Mouse (Mus musculus): Measurements from ENCODE around the gene Cnnm2. TPM values are rescaled to one million over a fixed set of nuclear protein-coding genes. Genes with fewer than 3 reads are reported as not detected.

The Cnnm2 gene
- polyA plus RNA-seq, 1 experiment from 2014 or later = 1.3 TPM

GRCm38 (mm10) chr19:46805933-46806688 is 44.7 kb downstream of the Cnnm2 start:
- Histone ChIP-seq H3K27me3 (ENCODE audit: poor library complexity, severe bottlenecking) (no peaks in the 10 kb centered on the region), H3K4me1 (peaks cover 15% of the 10 kb centered on the region), H3K4me3 (no peak overlapping the region), H3K36me3 (replicated peaks) (no peaks in the 10 kb centered on the region), H3K27ac (0 out of 2 replicates have a peak overlapping the region, but pooled peaks have one; percentile 6), H3K9me3 (no peaks in the 10 kb centered on the region)
- 70% methylated on average over 9 of the region's 9 CpGs for WGBS
- DNase-seq (ENCODE audit: extremely low spot score, low spot score) = no peak

- H3K9me3 ChIP-seq = no peaks in the 10 kb centered on the region
- H3K27ac ChIP-seq = no peak overlapping the region
- no peak overlapping the region for H3K4me3 ChIP-seq
- H3K36me3 ChIP-seq (replicated peaks) = no peaks in the 10 kb centered on the region
- no peaks in the 10 kb centered on the region for H3K27me3 ChIP-seq (ENCODE audit: poor library complexity, severe bottlenecking)
- DNase-seq (ENCODE audit: extremely low spot score, low spot score) = no peak
- H3K4me1 ChIP-seq = peaks cover 15% of the 10 kb centered on the region
- 96% methylated on average over 5 of the region's 5 CpGs for WGBS
These were observed 46.9 kb downstream of the Cnnm2 start for GRCm38 (mm10) chr19:46808261-46808660.

GRCm38 (mm10) chr19:46809031-46809430 is 47.6 kb downstream of the Cnnm2 start:
- Histone ChIP-seq H3K36me3 (replicated peaks) (no peaks in the 10 kb centered on the region), H3K4me1 (peaks cover 11% of the 10 kb centered on the region), H3K4me3 (no peak overlapping the region), H3K27ac (no peak overlapping the region), H3K27me3 (ENCODE audit: poor library complexity, severe bottlenecking) (no peaks in the 10 kb centered on the region), H3K9me3 (no peaks in the 10 kb centered on the region)
- no peak for DNase-seq (ENCODE audit: extremely low spot score, low spot score)
- WGBS = 91% methylated on average over 5 of the region's 5 CpGs

- Histone ChIP-seq H3K9me3 (no peaks in the 10 kb centered on the region), H3K27me3 (ENCODE audit: poor library complexity, severe bottlenecking) (no peaks in the 10 kb centered on the region), H3K4me3 (no peak overlapping the region), H3K27ac (no peak overlapping the region), H3K36me3 (replicated peaks) (no peaks in the 10 kb centered on the region), H3K4me1 (peaks cover 3% of the 10 kb centered on the region; the same call in 1 of the 2 replicates)
- no peak for DNase-seq (ENCODE audit: extremely low spot score, low spot score)
- 80% methylated on average over 7 of the region's 7 CpGs for WGBS
These were observed 57.9 kb downstream of the Cnnm2 start for GRCm38 (mm10) chr19:46819276-46819675.

GRCm38 (mm10) chr19:46822491-46822890 is 61.1 kb downstream of the Cnnm2 start:
- H3K36me3 ChIP-seq (replicated peaks) = no peaks in the 10 kb centered on the region
- DNase-seq (ENCODE audit: extremely low spot score, low spot score) = no peak
- H3K27me3 ChIP-seq (ENCODE audit: poor library complexity, severe bottlenecking) = no peaks in the 10 kb centered on the region
- no peaks in the 10 kb centered on the region for H3K9me3 ChIP-seq
- H3K27ac ChIP-seq = no peak overlapping the region
- H3K4me3 ChIP-seq = no peak overlapping the region
- peaks cover 3% of the 10 kb centered on the region; the same call in 1 of the 2 replicates for H3K4me1 ChIP-seq
- WGBS = 93% methylated on average over 4 of the region's 4 CpGs

GRCm38 (mm10) chr19:46823759-46824158 is 62.4 kb downstream of the Cnnm2 start:
- no peak overlapping the region for H3K4me3 ChIP-seq
- no peaks in the 10 kb centered on the region for H3K9me3 ChIP-seq
- 86% methylated on average over 5 of the region's 5 CpGs for WGBS
- H3K36me3 ChIP-seq (replicated peaks) = no peaks in the 10 kb centered on the region
- no peak overlapping the region for H3K27ac ChIP-seq
- no peak for DNase-seq (ENCODE audit: extremely low spot score, low spot score)
- peaks cover 3% of the 10 kb centered on the region; the same call in 1 of the 2 replicates for H3K4me1 ChIP-seq
- no peaks in the 10 kb centered on the region for H3K27me3 ChIP-seq (ENCODE audit: poor library complexity, severe bottlenecking)

GRCm38 (mm10) chr19:46824867-46825266 is 63.5 kb downstream of the Cnnm2 start:
- Histone ChIP-seq H3K4me1 (no peaks in the 10 kb centered on the region), H3K9me3 (no peaks in the 10 kb centered on the region), H3K27ac (no peak overlapping the region), H3K4me3 (no peak overlapping the region), H3K36me3 (replicated peaks) (no peaks in the 10 kb centered on the region), H3K27me3 (ENCODE audit: poor library complexity, severe bottlenecking) (no peaks in the 10 kb centered on the region)
- WGBS = 88% methylated on average over 7 of the region's 7 CpGs
- DNase-seq (ENCODE audit: extremely low spot score, low spot score) = no peak

GRCm38 (mm10) chr19:46827654-46828165 is 66.3 kb downstream of the Cnnm2 start:
- Histone ChIP-seq H3K36me3 (replicated peaks) (no peaks in the 10 kb centered on the region), H3K27me3 (ENCODE audit: poor library complexity, severe bottlenecking) (no peaks in the 10 kb centered on the region), H3K4me3 (no peak overlapping the region), H3K4me1 (no peaks in the 10 kb centered on the region), H3K27ac (no peak overlapping the region), H3K9me3 (no peaks in the 10 kb centered on the region)
- WGBS = 91% methylated on average over 5 of the region's 5 CpGs
- DNase-seq (ENCODE audit: extremely low spot score, low spot score) = no peak

- Histone ChIP-seq H3K9me3 (no peaks in the 10 kb centered on the region), H3K27me3 (ENCODE audit: poor library complexity, severe bottlenecking) (no peaks in the 10 kb centered on the region), H3K27ac (no peak overlapping the region), H3K4me1 (no peaks in the 10 kb centered on the region), H3K36me3 (replicated peaks) (no peaks in the 10 kb centered on the region), H3K4me3 (no peak overlapping the region)
- WGBS = 77% methylated on average over 3 of the region's 3 CpGs
- DNase-seq (ENCODE audit: extremely low spot score, low spot score) = no peak
These were observed 67.6 kb downstream of the Cnnm2 start for GRCm38 (mm10) chr19:46828961-46829360.

- Histone ChIP-seq H3K4me3 (no peak overlapping the region), H3K4me1 (peaks cover 17% of the 10 kb centered on the region), H3K9me3 (no peaks in the 10 kb centered on the region), H3K27ac (no peak overlapping the region), H3K27me3 (ENCODE audit: poor library complexity, severe bottlenecking) (no peaks in the 10 kb centered on the region), H3K36me3 (replicated peaks) (no peaks in the 10 kb centered on the region)
- DNase-seq (ENCODE audit: extremely low spot score, low spot score) = no peak
- WGBS = 85% methylated on average over 9 of the region's 9 CpGs
These were observed 70.0 kb downstream of the Cnnm2 start for GRCm38 (mm10) chr19:46831381-46831780.

- Histone ChIP-seq H3K9me3 (no peaks in the 10 kb centered on the region), H3K27me3 (ENCODE audit: poor library complexity, severe bottlenecking) (no peaks in the 10 kb centered on the region), H3K36me3 (replicated peaks) (no peaks in the 10 kb centered on the region), H3K4me3 (no peak overlapping the region), H3K4me1 (peaks cover 19% of the 10 kb centered on the region), H3K27ac (no peak overlapping the region)
- no peak for DNase-seq (ENCODE audit: extremely low spot score, low spot score)
- 90% methylated on average over 5 of the region's 5 CpGs for WGBS
These were observed 72.9 kb downstream of the Cnnm2 start for GRCm38 (mm10) chr19:46834301-46834700.

GRCm38 (mm10) chr19:46835339-46835738 is 73.9 kb downstream of the Cnnm2 start:
- no peaks in the 10 kb centered on the region for H3K27me3 ChIP-seq (ENCODE audit: poor library complexity, severe bottlenecking)
- peaks cover 22% of the 10 kb centered on the region for H3K4me1 ChIP-seq
- no peak overlapping the region for H3K4me3 ChIP-seq
- DNase-seq (ENCODE audit: extremely low spot score, low spot score) = no peak
- no peak overlapping the region for H3K27ac ChIP-seq
- no peaks in the 10 kb centered on the region for H3K36me3 ChIP-seq (replicated peaks)
- WGBS = 89% methylated on average over 4 of the region's 4 CpGs
- no peaks in the 10 kb centered on the region for H3K9me3 ChIP-seq

GRCm38 (mm10) chr19:46836085-46836484 is 74.7 kb downstream of the Cnnm2 start:
- Histone ChIP-seq H3K4me1 (peaks cover 22% of the 10 kb centered on the region), H3K36me3 (replicated peaks) (no peaks in the 10 kb centered on the region), H3K9me3 (no peaks in the 10 kb centered on the region), H3K4me3 (no peak overlapping the region), H3K27ac (no peak overlapping the region), H3K27me3 (ENCODE audit: poor library complexity, severe bottlenecking) (no peaks in the 10 kb centered on the region)
- WGBS = 82% methylated on average over 3 of the region's 3 CpGs
- no peak for DNase-seq (ENCODE audit: extremely low spot score, low spot score)
